Mouse (Mus musculus): Measurements from ENCODE around the gene Sprr2a2.
"Not testable (repeated sequence)": the region's sequence is repeated elsewhere in the genome, so short reads cannot be mapped to it uniquely, and the experiment has no call there.

DNA sequence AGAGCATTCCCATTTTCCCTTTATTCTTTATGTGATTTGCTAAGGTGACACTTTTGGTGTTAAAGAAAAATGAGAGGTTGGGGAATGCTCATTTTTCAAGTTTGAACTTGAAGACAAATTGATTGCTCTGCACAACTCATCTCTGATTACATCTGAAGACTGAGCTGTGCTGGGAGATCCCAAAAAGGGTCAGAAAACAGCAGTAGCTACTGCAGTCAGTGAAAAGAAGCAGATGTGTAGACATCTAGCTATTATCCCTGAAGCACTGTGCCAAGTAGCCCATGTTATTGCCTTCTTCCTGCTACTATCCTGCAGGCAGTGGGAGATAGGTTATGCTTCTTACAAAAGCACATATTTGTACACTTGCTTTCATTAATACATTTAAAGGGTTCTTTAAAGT lies 29.1 kb downstream of the Sprr2a2 start:
- TF ChIP-seq POLR2A (IDR thresholded peaks at IDR 0.05; ENCODE audit: borderline replicate concordance, extremely low read depth, low read depth, low read length); CTCF (IDR thresholded peaks at IDR 0.05; ENCODE audit: insufficient read depth, low read length): not testable (repeated sequence)
